Mouse (Mus musculus) kidney, embryonic 16.5 days (tissue): ENCODE results near the gene Opcml. TPM values are rescaled to one million over a fixed set of nuclear protein-coding genes. Genes with fewer than 3 reads are reported as not detected.

ENCODE experiments used
- ATAC-seq: fragments of 200-750 bp; cut with Nextera tagmentation; 2 replicates; pipeline ENCODE4 v1.8.0; 2017; ENCODE audit warnings: moderate TSS enrichment; ENCODE audit not compliant: low FRiP score, low TSS enrichment
- H3K27ac ChIP-seq: fragments of 300-500 bp; sonication (generic); 2 replicates; pipeline ENCODE4 v1.5.1; 2014; ENCODE audit warnings: low read length
- H3K27me3 ChIP-seq: fragments of 300-500 bp; sonication (generic); 2 replicates; pipeline ENCODE4 v1.6.1; 2014; ENCODE audit warnings: low read length, control low read depth, mixed read lengths; ENCODE audit not compliant: insufficient read depth
- H3K36me3 ChIP-seq: fragments of 300-500 bp; sonication (generic); 2 replicates; pipeline ENCODE4 v1.6.1; 2014; ENCODE audit warnings: low read length, control low read depth, mixed read lengths; ENCODE audit not compliant: insufficient read depth
- H3K4me1 ChIP-seq: fragments of 300-500 bp; sonication (generic); 2 replicates; pipeline ENCODE4 v1.6.1; 2014; ENCODE audit warnings: low read length, control low read depth, mixed read lengths; ENCODE audit not compliant: insufficient read depth
- H3K4me2 ChIP-seq: fragments of 300-500 bp; sonication (generic); replicated peaks from 2 replicates; pipeline ENCODE4 v1.6.1; 2014; ENCODE audit warnings: low read depth, low read length
- H3K4me3 ChIP-seq: fragments of 300-500 bp; sonication (generic); 2 replicates; pipeline ENCODE4 v1.5.1; 2014; ENCODE audit warnings: mild to moderate bottlenecking, low read length
- H3K9ac ChIP-seq: fragments of 300-500 bp; sonication (generic); replicated peaks from 2 replicates; pipeline ENCODE4 v1.6.1; 2014; ENCODE audit warnings: low read length
- H3K9me3 ChIP-seq: fragments of 300-500 bp; sonication (generic); 2 replicates; pipeline ENCODE4 v1.6.1; 2016; ENCODE audit warnings: low read length, control low read depth
- WGBS: fragments of 180-500 bp; shearing (Covaris S2); extraction: QIAGEN DNeasy Blood & Tissue Kit; methylation state at CpG from one replicate; pipeline ENCODE4 v1.1.7; 2014; 5-methylcytosine and 5-hydroxymethylcytosine counted together
- polyA plus RNA-seq: library from polyadenylated mRNA; unstranded; fragments of >200 nt; fragmentation: Nextera tagmentation; extraction: Ambion mirVana; gene quantifications from 2 replicates; pipeline ENCODE4 v1.2.1, GENCODE M21; 2015

Opcml gene
- polyA plus RNA-seq, 1 experiment from 2014 or later: 2.0 TPM

- no peak overlapping the region for H3K27ac ChIP-seq
- no peaks in the 10 kb centered on the region for H3K4me1 ChIP-seq
- H3K9me3 ChIP-seq: no peaks in the 10 kb centered on the region
- H3K4me3 ChIP-seq: no peak overlapping the region
- ATAC-seq: no peak
- 76% methylated on average over 7 of the region's 7 CpGs for WGBS
- H3K4me2 ChIP-seq: no peak overlapping the region
- H3K36me3 ChIP-seq: no peaks in the 10 kb centered on the region
- no peak overlapping the region for H3K9ac ChIP-seq
- no peaks in the 10 kb centered on the region for H3K27me3 ChIP-seq
These were observed 238.3 kb downstream of the Opcml start for GRCm38 (mm10) chr9:28028788-28029393.

- H3K27ac ChIP-seq: no peak overlapping the region
- no peak overlapping the region for H3K4me3 ChIP-seq
- no peak overlapping the region for H3K9ac ChIP-seq
- H3K36me3 ChIP-seq: no peaks in the 10 kb centered on the region
- no peaks in the 10 kb centered on the region for H3K9me3 ChIP-seq
- no peak overlapping the region for H3K4me2 ChIP-seq
- no peaks in the 10 kb centered on the region for H3K27me3 ChIP-seq
- WGBS: 88% methylated on average over 2 of the region's 2 CpGs
- ATAC-seq: no peak
- H3K4me1 ChIP-seq: no peaks in the 10 kb centered on the region
These were observed 258.6 kb downstream of the Opcml start for GRCm38 (mm10) chr9:28049157-28049556.

- Histone ChIP-seq H3K4me3 (no peak overlapping the region), H3K4me2 (no peak overlapping the region), H3K36me3 (no peaks in the 10 kb centered on the region), H3K9me3 (no peaks in the 10 kb centered on the region), H3K9ac (no peak overlapping the region), H3K27ac (no peak overlapping the region), H3K27me3 (no peaks in the 10 kb centered on the region), H3K4me1 (no peaks in the 10 kb centered on the region)
- no peak for ATAC-seq
- WGBS: 57% methylated on average over 2 of the region's 2 CpGs
These were observed 266.7 kb downstream of the Opcml start for GRCm38 (mm10) chr9:28057171-28057845.

GRCm38 (mm10) chr9:28065126-28065525 lies 274.6 kb downstream of the Opcml start:
- no peak overlapping the region for H3K4me2 ChIP-seq
- H3K4me1 ChIP-seq: no peaks in the 10 kb centered on the region
- no peaks in the 10 kb centered on the region for H3K36me3 ChIP-seq
- no peak for ATAC-seq
- no peak overlapping the region for H3K4me3 ChIP-seq
- H3K27me3 ChIP-seq: no peaks in the 10 kb centered on the region
- no peaks in the 10 kb centered on the region for H3K9me3 ChIP-seq
- no peak overlapping the region for H3K27ac ChIP-seq
- no peak overlapping the region for H3K9ac ChIP-seq

GRCm38 (mm10) chr9:28080694-28081093 lies 290.1 kb downstream of the Opcml start:
- no peaks in the 10 kb centered on the region for H3K27me3 ChIP-seq
- ATAC-seq: no peak
- 23% methylated on average over 4 of the region's 4 CpGs for WGBS

GRCm38 (mm10) chr9:28083754-28084153 lies 293.2 kb downstream of the Opcml start:
- WGBS: 90% methylated on average over 3 of the region's 3 CpGs
- no peaks in the 10 kb centered on the region for H3K9me3 ChIP-seq
- no peak for ATAC-seq
- H3K27me3 ChIP-seq: no peaks in the 10 kb centered on the region
- H3K4me2 ChIP-seq: no peak overlapping the region
- peaks cover 16% of the 10 kb centered on the region; the same call in 1 of the 2 replicates for H3K4me1 ChIP-seq
- no peak overlapping the region for H3K9ac ChIP-seq
- no peaks in the 10 kb centered on the region for H3K36me3 ChIP-seq
- no peak overlapping the region for H3K27ac ChIP-seq
- H3K4me3 ChIP-seq: no peak overlapping the region

More at GRCm38 (mm10) chr9:28080694-28081093, 290.1 kb downstream of the Opcml start:
- Histone ChIP-seq H3K9me3 (no peaks in the 10 kb centered on the region), H3K4me2 (no peak overlapping the region), H3K9ac (no peak overlapping the region), H3K27ac (no peak overlapping the region), H3K4me1 (peaks cover 16% of the 10 kb centered on the region; the same call in 1 of the 2 replicates), H3K36me3 (no peaks in the 10 kb centered on the region), H3K4me3 (no peak overlapping the region)

GRCm38 (mm10) chr9:28084273-28084726 lies 293.7 kb downstream of the Opcml start:
- 26% methylated on average over 2 of the region's 2 CpGs for WGBS
- Histone ChIP-seq H3K36me3 (no peaks in the 10 kb centered on the region), H3K27me3 (no peaks in the 10 kb centered on the region), H3K4me3 (no peak overlapping the region), H3K4me2 (no peak overlapping the region), H3K27ac (no peak overlapping the region), H3K4me1 (peaks cover 16% of the 10 kb centered on the region; the same call in 1 of the 2 replicates), H3K9me3 (no peaks in the 10 kb centered on the region), H3K9ac (no peak overlapping the region)
- ATAC-seq: peak; percentile 73

GRCm38 (mm10) chr9:28091395-28091794 lies 300.8 kb downstream of the Opcml start:
- Histone ChIP-seq H3K4me2 (no peak overlapping the region), H3K27me3 (no peaks in the 10 kb centered on the region), H3K4me3 (no peak overlapping the region), H3K9ac (no peak overlapping the region), H3K27ac (no peak overlapping the region), H3K9me3 (no peaks in the 10 kb centered on the region), H3K4me1 (no peaks in the 10 kb centered on the region), H3K36me3 (no peaks in the 10 kb centered on the region)
- no peak for ATAC-seq
- WGBS: 12% methylated on average over 1 of the region's 1 CpGs

- no peak overlapping the region for H3K9ac ChIP-seq
- H3K36me3 ChIP-seq: no peaks in the 10 kb centered on the region
- no peak overlapping the region for H3K4me2 ChIP-seq
- H3K4me3 ChIP-seq: no peak overlapping the region
- H3K27me3 ChIP-seq: no peaks in the 10 kb centered on the region
- H3K9me3 ChIP-seq: no peaks in the 10 kb centered on the region
- WGBS: 96% methylated on average over 4 of the region's 4 CpGs
- H3K27ac ChIP-seq: no peak overlapping the region
- no peak for ATAC-seq
- no peaks in the 10 kb centered on the region for H3K4me1 ChIP-seq
These were observed 304.1 kb downstream of the Opcml start for GRCm38 (mm10) chr9:28094722-28095121.

- ATAC-seq: no peak
- Histone ChIP-seq H3K27me3 (no peaks in the 10 kb centered on the region), H3K27ac (no peak overlapping the region), H3K4me1 (no peaks in the 10 kb centered on the region), H3K36me3 (no peaks in the 10 kb centered on the region), H3K9me3 (no peaks in the 10 kb centered on the region), H3K4me3 (no peak overlapping the region), H3K9ac (no peak overlapping the region), H3K4me2 (no peak overlapping the region)
- 94% methylated on average over 2 of the region's 2 CpGs for WGBS
These were observed 305.6 kb downstream of the Opcml start for GRCm38 (mm10) chr9:28096204-28096603.
